Mouse (Mus musculus): ENCODE data around the gene Cd8a. TPM values are rescaled to one million over a fixed set of nuclear protein-coding genes. Genes with fewer than 3 reads are reported as not detected.

The Cd8a gene
- total RNA-seq, 1 experiment from 2014 or later = 2.0 TPM

- ATAC-seq (replicated peaks; ENCODE audit: insufficient number of reproducible peaks, low FRiP score, low TSS enrichment, poor library complexity, severe bottlenecking) = no peak
Observed at GRCm38 (mm10) chr6:71427996-71428725, 54.9 kb downstream of the Cd8a start.

Other genes starting within 250 kb of the Cd8a start
- gene Thnsl2, start 229.0 kb upstream of the Cd8a start, total RNA-seq (2017) = not detected in 3 replicates
- not detected in 3 replicates for gene Fabp1, start 173.6 kb upstream of the Cd8a start, total RNA-seq (2017)
- 140 to 151 TPM (median 149 TPM) in 3 replicates for gene Krcc1, start 101.8 kb upstream of the Cd8a start, total RNA-seq (2017)
- not detected in 3 replicates for gene Smyd1, start 51.2 kb upstream of the Cd8a start, total RNA-seq (2017)
- gene Cd8b1, start 50.6 kb upstream of the Cd8a start, total RNA-seq (2017) = 2.2 to 2.3 TPM in 2 of 3 replicates, not detected in the other
- gene Rmnd5a, start 67.2 kb downstream of the Cd8a start, total RNA-seq (2017) = 50.1 to 58.5 TPM (median 56.7 TPM) in 3 replicates
- 42.9 to 54.1 TPM (median 53.0 TPM) in 3 replicates for gene Rnf103, start 120.5 kb downstream of the Cd8a start, total RNA-seq (2017)
- gene Chmp3, start 170.4 kb downstream of the Cd8a start, total RNA-seq (2017) = 186 to 287 TPM (median 285 TPM) in 3 replicates

Data from monocyte, adult 5-6 weeks (primary cell).